Mouse (Mus musculus): ENCODE data around the gene Rhobtb1.

Rhobtb1 gene

GRCm38 (mm10) chr10:69210659-69211058 lies 59.4 kb downstream of the Rhobtb1 start:
- no peak for DNase-seq (ENCODE audit: low spot score)

- no peak for DNase-seq (ENCODE audit: low spot score)
Observed at GRCm38 (mm10) chr10:69211560-69211959, 60.3 kb downstream of the Rhobtb1 start.

GRCm38 (mm10) chr10:69211976-69212375 lies 60.7 kb downstream of the Rhobtb1 start:
- DNase-seq (ENCODE audit: low spot score) = peak; percentile 41

- peak; percentile 63 for DNase-seq (ENCODE audit: low spot score)
Observed at GRCm38 (mm10) chr10:69212542-69213440, 61.6 kb downstream of the Rhobtb1 start, which contains the start of gene A930033H14Rik. Gene A930033H14Rik, minus strand, starts transcription at chr10:69213098.

GRCm38 (mm10) chr10:69213451-69213877 lies 62.2 kb downstream of the Rhobtb1 start:
- DNase-seq (ENCODE audit: low spot score) = peak; percentile 41

- DNase-seq (ENCODE audit: low spot score) = no peak
Observed at GRCm38 (mm10) chr10:69213986-69214385, 62.8 kb downstream of the Rhobtb1 start.

- DNase-seq (ENCODE audit: low spot score) = no peak
Observed at GRCm38 (mm10) chr10:69217127-69217690, 66.0 kb downstream of the Rhobtb1 start.

GRCm38 (mm10) chr10:69218458-69219288 lies 67.4 kb downstream of the Rhobtb1 start:
- DNase-seq (ENCODE audit: low spot score) = no peak

- DNase-seq (ENCODE audit: low spot score) = no peak
Observed at GRCm38 (mm10) chr10:69219289-69219626, 68.0 kb downstream of the Rhobtb1 start.

- no peak for DNase-seq (ENCODE audit: low spot score)
Observed at GRCm38 (mm10) chr10:69220296-69220695, 69.1 kb downstream of the Rhobtb1 start.

- no peak for DNase-seq (ENCODE audit: low spot score)
Observed at GRCm38 (mm10) chr10:69221148-69221547, 69.9 kb downstream of the Rhobtb1 start.

- no peak for DNase-seq (ENCODE audit: low spot score)
Observed at GRCm38 (mm10) chr10:69221955-69222354, 70.7 kb downstream of the Rhobtb1 start.

- no peak for DNase-seq (ENCODE audit: low spot score)
Observed at GRCm38 (mm10) chr10:69223232-69223631, 72.0 kb downstream of the Rhobtb1 start.

GRCm38 (mm10) chr10:69224276-69224675 lies 73.0 kb downstream of the Rhobtb1 start:
- no peak for DNase-seq (ENCODE audit: low spot score)

GRCm38 (mm10) chr10:69225471-69225870 lies 74.2 kb downstream of the Rhobtb1 start:
- DNase-seq (ENCODE audit: low spot score) = no peak

GRCm38 (mm10) chr10:69225951-69226350 lies 74.7 kb downstream of the Rhobtb1 start:
- DNase-seq (ENCODE audit: low spot score) = no peak

- no peak for DNase-seq (ENCODE audit: low spot score)
Observed at GRCm38 (mm10) chr10:69237185-69237584, 86.0 kb downstream of the Rhobtb1 start.

- DNase-seq (ENCODE audit: low spot score) = no peak
Observed at GRCm38 (mm10) chr10:69237781-69238180, 86.5 kb downstream of the Rhobtb1 start.

- DNase-seq (ENCODE audit: low spot score) = no peak
Observed at GRCm38 (mm10) chr10:69238311-69238710, 87.1 kb downstream of the Rhobtb1 start.

- no peak for DNase-seq (ENCODE audit: low spot score)
Observed at GRCm38 (mm10) chr10:69240530-69240929, 89.3 kb downstream of the Rhobtb1 start.

- no peak for DNase-seq (ENCODE audit: low spot score)
Observed at GRCm38 (mm10) chr10:69245151-69245550, 93.9 kb downstream of the Rhobtb1 start.

- DNase-seq (ENCODE audit: low spot score) = no peak
Observed at GRCm38 (mm10) chr10:69245906-69246668, 94.9 kb downstream of the Rhobtb1 start.
